Mouse (Mus musculus) thymus, adult 2 months (tissue): ENCODE measurements around the gene Hdgfl3.

Experiments used
- CTCF ChIP-seq: fragments of 200-500 bp; IDR thresholded peaks from 2 replicates; pipeline ENCODE4 v1.5.1; 2012; ENCODE audit warnings: mild to moderate bottlenecking, control low read depth, low read length, moderate library complexity, borderline replicate concordance; ENCODE audit not compliant: control insufficient read depth, poor library complexity, insufficient read depth; ENCODE audit errors: extremely low read depth
- POLR2A ChIP-seq: fragments of 200-500 bp; IDR thresholded peaks from 2 replicates; pipeline ENCODE4 v1.6.1; 2012; ENCODE audit warnings: mild to moderate bottlenecking, low read length, control low read depth, moderate library complexity; ENCODE audit not compliant: control insufficient read depth, poor library complexity, insufficient read depth; ENCODE audit errors: extremely low read depth

DNA sequence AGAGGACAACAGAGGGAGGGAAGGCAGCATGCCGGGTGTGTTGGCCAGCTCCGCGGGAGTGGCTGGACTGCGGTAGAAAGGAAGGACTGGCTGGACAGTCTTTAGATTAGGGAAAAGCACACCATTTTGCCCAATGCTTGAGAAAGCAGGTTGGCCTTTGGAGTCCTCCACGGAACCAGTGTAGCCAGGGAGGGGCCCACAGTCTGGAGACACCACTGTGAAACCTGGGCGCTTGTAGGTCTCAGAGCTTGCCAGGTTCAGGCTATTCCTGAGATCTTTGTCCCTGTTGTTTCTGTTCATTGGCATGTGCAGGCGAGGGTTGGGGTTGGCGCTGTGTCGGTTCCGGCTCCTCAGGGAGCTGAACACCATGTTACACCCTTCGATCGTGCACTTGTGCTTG, 39.7 kb upstream of the Hdgfl3 start:
- TF ChIP-seq POLR2A: no peak
- TF ChIP-seq CTCF: no peak
